Mouse (Mus musculus) midbrain, postnatal 0 days (tissue): ENCODE measurements around the gene Tbrg4. TPM values are rescaled to one million over a fixed set of nuclear protein-coding genes. Genes with fewer than 3 reads are reported as not detected.
A peak's percentile ranks its signal among the peaks of the same experiment; 100 is the strongest.

Experiments
- ATAC-seq: fragments of 200-750 bp; cut with Nextera tagmentation; 2 replicates; pipeline ENCODE4 v1.8.0; 2017; ENCODE audit warnings: moderate number of reproducible peaks, mild to moderate bottlenecking, moderate TSS enrichment, moderate library complexity; ENCODE audit not compliant: low FRiP score
- DNase-seq: peaks from one replicate; pipeline ENCODE4 v3.0.0-alpha.2; 2015; ENCODE audit warnings: low spot score
- H3K27ac ChIP-seq: fragments of 300-500 bp; sonication (generic); 2 replicates; pipeline ENCODE4 v1.5.1; 2014; ENCODE audit warnings: low read depth, mild to moderate bottlenecking, low read length, mixed read lengths
- H3K27me3 ChIP-seq: fragments of 300-500 bp; sonication (generic); 2 replicates; pipeline ENCODE4 v1.6.1; 2014; ENCODE audit warnings: low read length, control low read depth, mixed read lengths; ENCODE audit not compliant: insufficient read depth
- H3K36me3 ChIP-seq: fragments of 300-500 bp; sonication (generic); 2 replicates; pipeline ENCODE4 v1.6.1; 2014; ENCODE audit warnings: low read length, control low read depth, mixed read lengths; ENCODE audit not compliant: insufficient read depth
- H3K4me1 ChIP-seq: fragments of 300-500 bp; sonication (generic); 2 replicates; pipeline ENCODE4 v1.6.1; 2014; ENCODE audit warnings: mild to moderate bottlenecking, control low read depth, antibody characterized with exemption, low read length, mixed read lengths; ENCODE audit not compliant: insufficient read depth
- H3K4me2 ChIP-seq: fragments of 300-500 bp; sonication (generic); 2 replicates; pipeline ENCODE4 v1.6.1; 2014; ENCODE audit warnings: low read depth, mild to moderate bottlenecking, low read length, mixed read lengths; ENCODE audit not compliant: poor library complexity, severe bottlenecking
- H3K4me3 ChIP-seq: fragments of 300-500 bp; sonication (generic); 2 replicates; pipeline ENCODE4 v1.5.1; 2014; ENCODE audit warnings: low read depth, mild to moderate bottlenecking, low read length, moderate library complexity
- H3K9ac ChIP-seq: fragments of 300-500 bp; sonication (generic); replicated peaks from 2 replicates; pipeline ENCODE4 v1.6.1; 2014; ENCODE audit warnings: mild to moderate bottlenecking, low read length, moderate library complexity, mixed read lengths; ENCODE audit not compliant: poor library complexity, severe bottlenecking
- H3K9me3 ChIP-seq: fragments of 300-500 bp; sonication (generic); 2 replicates; pipeline ENCODE4 v1.6.1; 2016; ENCODE audit warnings: low read length, control low read depth
- CTCF ChIP-seq: IDR thresholded peaks from 2 replicates; pipeline ENCODE4 v1.5.1; 2016; ENCODE audit warnings: antibody characterized with exemption, mild to moderate bottlenecking
- WGBS: fragments of 180-500 bp; shearing (Covaris S2); extraction: QIAGEN DNeasy Blood & Tissue Kit; methylation state at CpG from one replicate; pipeline ENCODE4 v1.1.7; 2014; 5-methylcytosine and 5-hydroxymethylcytosine counted together
- polyA plus RNA-seq: library from polyadenylated mRNA; unstranded; fragments of >200 nt; fragmentation: Nextera tagmentation; extraction: Ambion mirVana; gene quantifications from 2 replicates; pipeline ENCODE4 v1.2.1, GENCODE M21; 2015
- total RNA-seq: library from RNA; depleted of rRNA; stranded (reverse); fragments of >200 nt; gene quantifications from 2 replicates; pipeline ENCODE4 v1.2.3, GENCODE M21; 2014; rRNA removed

The Tbrg4 gene
- total and polyA plus RNA-seq, 2 experiments from 2014 or later = 31.4 to 46.6 TPM

DNA sequence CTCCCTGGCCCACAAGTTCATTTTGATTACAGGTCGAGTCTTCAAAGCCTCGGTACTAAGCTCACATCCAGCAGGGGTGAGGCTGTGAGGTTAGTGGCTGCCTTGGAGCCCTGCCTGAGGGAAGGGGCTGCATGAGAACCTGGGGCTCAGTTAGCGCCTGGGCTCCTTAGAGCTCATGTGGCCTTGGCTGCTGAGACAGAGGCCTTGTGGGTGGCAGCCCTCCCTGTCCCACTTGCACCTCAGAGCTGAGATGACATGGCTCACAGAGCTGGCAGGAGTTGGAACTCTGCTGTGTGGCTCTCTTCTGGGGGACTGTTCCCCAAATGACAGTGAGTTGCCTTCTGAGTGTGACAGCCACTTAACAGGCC, 56.5 kb downstream of the Tbrg4 start:
- Histone ChIP-seq H3K9ac (0 out of 2 replicates have a peak overlapping the region, but pooled peaks have one; percentile 4), H3K4me2 (no peak overlapping the region), H3K27me3 (no peaks in the 10 kb centered on the region), H3K4me1 (peaks cover 12% of the 10 kb centered on the region), H3K36me3 (0 out of 2 replicates have a peak, but pooled peaks cover 2% of the 10 kb centered on the region), H3K9me3 (no peaks in the 10 kb centered on the region), H3K4me3 (no peak overlapping the region), H3K27ac (peak overlapping the region; percentile 67)
- DNase-seq = no peak
- no peak for TF ChIP-seq CTCF
- ATAC-seq = no peak
- WGBS = 30% methylated on average over 3 of the region's 3 CpGs

GRCm38 (mm10) chr11:6568584-6569409, 57.1 kb downstream of the Tbrg4 start:
- H3K4me2 ChIP-seq = peak overlapping the region; percentile 12; the same call in 1 of the 2 replicates
- 0 out of 2 replicates have a peak overlapping the region, but pooled peaks have one; percentile 44 for H3K9ac ChIP-seq
- TF ChIP-seq CTCF = peak; percentile 65
- H3K4me1 ChIP-seq = peaks cover 12% of the 10 kb centered on the region
- no peak overlapping the region for H3K4me3 ChIP-seq
- 23% methylated on average over 11 of the region's 11 CpGs for WGBS
- H3K9me3 ChIP-seq = no peaks in the 10 kb centered on the region
- DNase-seq = peak; percentile 66
- no peaks in the 10 kb centered on the region for H3K27me3 ChIP-seq
- ATAC-seq = peak; percentile 53
- H3K27ac ChIP-seq = peak overlapping the region; percentile 67
- H3K36me3 ChIP-seq = 0 out of 2 replicates have a peak, but pooled peaks cover 2% of the 10 kb centered on the region

- H3K4me3 ChIP-seq = no peak overlapping the region
- 86% methylated on average over 8 of the region's 8 CpGs for WGBS
- no peak overlapping the region for H3K9ac ChIP-seq
- no peaks in the 10 kb centered on the region for H3K27me3 ChIP-seq
- no peak overlapping the region for H3K27ac ChIP-seq
- no peak for TF ChIP-seq CTCF
- no peaks in the 10 kb centered on the region for H3K9me3 ChIP-seq
- no peak overlapping the region for H3K4me2 ChIP-seq
- H3K36me3 ChIP-seq = no peaks in the 10 kb centered on the region
- peaks cover 12% of the 10 kb centered on the region for H3K4me1 ChIP-seq
- DNase-seq (no peak), ATAC-seq (no peak)
Observed at GRCm38 (mm10) chr11:6567951-6568350, 57.9 kb downstream of the Tbrg4 start.

- ATAC-seq = no peak
- 88% methylated on average over 4 of the region's 4 CpGs for WGBS
- TF ChIP-seq CTCF = no peak
Observed at GRCm38 (mm10) chr11:6566496-6566895, 59.4 kb downstream of the Tbrg4 start.

More at GRCm38 (mm10) chr11:6566496-6566895, 59.4 kb downstream of the Tbrg4 start:
- Histone ChIP-seq H3K4me3 (no peak overlapping the region), H3K9me3 (no peaks in the 10 kb centered on the region), H3K9ac (no peak overlapping the region), H3K27ac (no peak overlapping the region), H3K27me3 (no peaks in the 10 kb centered on the region), H3K4me2 (no peak overlapping the region), H3K4me1 (peaks cover 12% of the 10 kb centered on the region), H3K36me3 (no peaks in the 10 kb centered on the region)
- no peak for DNase-seq

Other genes with a start within 250 kb of the Tbrg4 start
- 139 and 153 TPM in 2 replicates for gene Zmiz2, start 237.0 kb downstream of the Tbrg4 start, total RNA-seq
- 33.7 and 36.0 TPM in 2 replicates for gene Zmiz2, start 237.0 kb downstream of the Tbrg4 start, polyA plus RNA-seq
- gene Ppia, start 210.6 kb downstream of the Tbrg4 start, total RNA-seq = 2,296 and 2,489 TPM in 2 replicates
- 5,099 and 5,106 TPM in 2 replicates for gene Ppia, start 210.6 kb downstream of the Tbrg4 start, polyA plus RNA-seq
- gene H2afv, start 181.6 kb downstream of the Tbrg4 start, total RNA-seq = 46.2 and 57.2 TPM in 2 replicates
- gene H2afv, start 181.6 kb downstream of the Tbrg4 start, polyA plus RNA-seq = 133 and 142 TPM in 2 replicates
- 38.0 and 45.1 TPM in 2 replicates for gene Purb, start 150.2 kb downstream of the Tbrg4 start, total RNA-seq
- gene Purb, start 150.2 kb downstream of the Tbrg4 start, polyA plus RNA-seq = 12.2 and 14.2 TPM in 2 replicates
- 0.99 and 1.5 TPM in 2 replicates for gene Myo1g, start 105.1 kb downstream of the Tbrg4 start, total RNA-seq
- gene Myo1g, start 105.1 kb downstream of the Tbrg4 start, polyA plus RNA-seq = 0.38 and 0.62 TPM in 2 replicates
- 45.6 and 71.3 TPM in 2 replicates for gene Ccm2, start 79.2 kb downstream of the Tbrg4 start, total RNA-seq
- 64.3 and 67.1 TPM in 2 replicates for gene Ccm2, start 79.2 kb downstream of the Tbrg4 start, polyA plus RNA-seq
- gene Nacad, start 20.0 kb downstream of the Tbrg4 start, total RNA-seq = 86.9 and 92.3 TPM in 2 replicates
- gene Nacad, start 20.0 kb downstream of the Tbrg4 start, polyA plus RNA-seq = 67.6 and 68.0 TPM in 2 replicates
- gene Wap, start 12.6 kb upstream of the Tbrg4 start, total RNA-seq = not detected in 2 replicates
- not detected in 2 replicates for gene Wap, start 12.6 kb upstream of the Tbrg4 start, polyA plus RNA-seq
- gene Ramp3, start 32.5 kb upstream of the Tbrg4 start, total RNA-seq = 16.1 and 25.0 TPM in 2 replicates
- gene Ramp3, start 32.5 kb upstream of the Tbrg4 start, polyA plus RNA-seq = 14.8 and 15.6 TPM in 2 replicates
- gene Gm11983, start 211.6 kb upstream of the Tbrg4 start, total RNA-seq = not detected in 2 replicates
- not detected in 2 replicates for gene Gm11983, start 211.6 kb upstream of the Tbrg4 start, polyA plus RNA-seq